30 mouse cellular contexts compared by ENCODE assay signal in genomic region chr15:88617125-88617524, GRCm38 (mm10). TPM values are rescaled to one million over a fixed set of nuclear protein-coding genes. Genes with fewer than 3 reads are reported as not detected.
"Had no signal": no experiment of that assay in that cellular context is flagged by ENCODE, and none has a peak within 500 bp of the region (broad histone marks: within the 10 kb centered on the region; RNA-seq: fewer than 3 reads in every experiment).

No protein-coding gene starts in this region.

- DNase-seq: kidney, postnatal 25 days; layer of hippocampus, adult 9-11 months; liver; lung, adult 18-20 months; lung, postnatal 10 days; lung, postnatal 4 days; right cerebral cortex, adult 18-20 months; right cerebral cortex, postnatal 14 days; right cerebral cortex, postnatal 4 days; thymus, adult 2 months; thymus, postnatal 14 days; thymus, postnatal 4 days had no signal

- H3K27me3 ChIP-seq: limb, embryonic 13.5 days; liver, embryonic 12.5 days; liver, embryonic 15.5 days; lung, embryonic 15.5 days; midbrain, embryonic 12.5 days; neural tube, embryonic 12.5 days; neural tube, embryonic 15.5 days had no signal

- H3K9ac ChIP-seq: limb, embryonic 13.5 days; liver, embryonic 12.5 days; liver, embryonic 15.5 days; lung, embryonic 15.5 days; midbrain, embryonic 12.5 days; neural tube, embryonic 12.5 days; neural tube, embryonic 15.5 days had no signal

- H3K4me3 ChIP-seq: layer of hippocampus, adult 2 months; limb, embryonic 10.5 days; limb, embryonic 13.5 days; liver, embryonic 12.5 days; liver, embryonic 15.5 days; lung, embryonic 15.5 days; midbrain, embryonic 12.5 days; neural tube, embryonic 12.5 days; neural tube, embryonic 15.5 days had no signal

- ATAC-seq: liver, embryonic 12.5 days had no signal

- H3K27ac ChIP-seq: kidney, postnatal 0 days; layer of hippocampus, adult 2 months; limb, embryonic 10.5 days; limb, embryonic 13.5 days; liver, embryonic 12.5 days; liver, embryonic 15.5 days; lung, embryonic 15.5 days; midbrain, embryonic 12.5 days; neural tube, embryonic 12.5 days; neural tube, embryonic 15.5 days; stomach, postnatal 0 days had no signal

- H3K4me2 ChIP-seq: limb, embryonic 13.5 days; liver, embryonic 12.5 days; liver, embryonic 15.5 days; lung, embryonic 15.5 days; midbrain, embryonic 12.5 days; neural tube, embryonic 12.5 days; neural tube, embryonic 15.5 days had no signal

- H3K9me3 ChIP-seq: limb, embryonic 10.5 days; limb, embryonic 13.5 days; liver, embryonic 12.5 days; liver, embryonic 15.5 days; lung, embryonic 15.5 days; midbrain, embryonic 12.5 days; neural tube, embryonic 12.5 days; neural tube, embryonic 15.5 days had no signal

- H3K36me3 ChIP-seq: limb, embryonic 10.5 days; limb, embryonic 13.5 days; liver, embryonic 12.5 days; liver, embryonic 15.5 days; lung, embryonic 15.5 days; midbrain, embryonic 12.5 days; neural tube, embryonic 12.5 days; neural tube, embryonic 15.5 days had no signal

- H3K4me1 ChIP-seq: limb, embryonic 13.5 days; liver, embryonic 12.5 days; liver, embryonic 15.5 days; lung, embryonic 15.5 days; neural tube, embryonic 12.5 days had no signal

RNA-seq across cellular contexts. Expression of gene Zdhhc25, which starts 17.0 kb away (rescaled TPM):
- total RNA-seq: layer of hippocampus, adult 2 months; layer of hippocampus, postnatal 25 days; left cerebral cortex, adult 18-20 months; left cerebral cortex, postnatal 25 days; megakaryocyte progenitor cell, adult 5-6 weeks; megakaryocyte-erythroid progenitor cell, adult 5-6 weeks had no signal
- polyA plus RNA-seq: kidney, postnatal 0 days; large intestine, adult 2 months; limb, embryonic 10.5 days; limb, embryonic 13.5 days; liver, embryonic 12.5 days; liver, embryonic 15.5 days; lung, embryonic 15.5 days; midbrain, embryonic 12.5 days; neural tube, embryonic 12.5 days; neural tube, embryonic 15.5 days; stomach, embryonic 14.5 days; stomach, postnatal 0 days; thymus, adult 2 months had no signal
